Mouse (Mus musculus): Measurements from ENCODE around the gene Nphs1. TPM values are rescaled to one million over a fixed set of nuclear protein-coding genes. Genes with fewer than 3 reads are reported as not detected.

The Nphs1 gene
- polyA plus RNA-seq, 1 experiment, result 0.60 TPM

- no peaks in the 10 kb centered on the region for H3K36me3 ChIP-seq (ENCODE audit: control insufficient read depth, insufficient read depth)
- H3K27me3 ChIP-seq (ENCODE audit: control insufficient read depth, insufficient read depth, insufficient read length), result peaks cover 8% of the 10 kb centered on the region
- no peaks in the 10 kb centered on the region for H3K79me2 ChIP-seq (ENCODE audit: control insufficient read depth, insufficient read depth)
- TF ChIP-seq MYOG (IDR thresholded peaks at IDR 0.05; ENCODE audit: control insufficient read depth, extremely low read depth, insufficient read length) (no peak), CTCF (IDR thresholded peaks at IDR 0.05; ENCODE audit: control insufficient read depth, insufficient read depth, insufficient read length) (no peak), MAX (IDR thresholded peaks at IDR 0.05) (no peak), CEBPB (IDR thresholded peaks at IDR 0.05; ENCODE audit: low read depth) (no peak), USF1 (IDR thresholded peaks at IDR 0.05; ENCODE audit: low read depth) (no peak), FOSL1 (IDR thresholded peaks at IDR 0.05; ENCODE audit: insufficient read depth, low read length, poor library complexity, severe bottlenecking) (no peak)
- no peaks in the 10 kb centered on the region for H3K79me3 ChIP-seq (ENCODE audit: low read depth)
- no peak overlapping the region for H3ac ChIP-seq (ENCODE audit: control insufficient read depth, insufficient read length, low read depth)
- H3K4me3 ChIP-seq (ENCODE audit: insufficient read depth, poor library complexity, severe bottlenecking), result no peak overlapping the region
Measured at GRCm38 (mm10) chr7:30434238-30434637, 23.9 kb upstream of the Nphs1 start.

GRCm38 (mm10) chr7:30434701-30435100, 23.4 kb upstream of the Nphs1 start:
- Histone ChIP-seq H3K36me3 (ENCODE audit: control insufficient read depth, insufficient read depth) (no peaks in the 10 kb centered on the region), H3K79me2 (ENCODE audit: control insufficient read depth, insufficient read depth) (no peaks in the 10 kb centered on the region)
- TF ChIP-seq MYOG (IDR thresholded peaks at IDR 0.05; ENCODE audit: control insufficient read depth, extremely low read depth, insufficient read length), result no peak
- no peak for TF ChIP-seq MYOD1 (IDR thresholded peaks at IDR 0.05; ENCODE audit: control insufficient read depth, insufficient read length, low read depth)
- TF ChIP-seq CEBPB (IDR thresholded peaks at IDR 0.05; ENCODE audit: low read depth), result no peak
- TF ChIP-seq CTCF (IDR thresholded peaks at IDR 0.05; ENCODE audit: control insufficient read depth, insufficient read depth, insufficient read length), result no peak
- TF ChIP-seq FOSL1 (IDR thresholded peaks at IDR 0.05; ENCODE audit: insufficient read depth, low read length, poor library complexity, severe bottlenecking), result no peak
- TF ChIP-seq USF1 (IDR thresholded peaks at IDR 0.05; ENCODE audit: low read depth), result no peak
- no peak for TF ChIP-seq MAX (IDR thresholded peaks at IDR 0.05)

GRCm38 (mm10) chr7:30435156-30435555, 23.0 kb upstream of the Nphs1 start:
- no peaks in the 10 kb centered on the region for H3K36me3 ChIP-seq (ENCODE audit: control insufficient read depth, insufficient read depth)
- no peak for TF ChIP-seq MYOG (IDR thresholded peaks at IDR 0.05; ENCODE audit: control insufficient read depth, extremely low read depth, insufficient read length)
- no peak for TF ChIP-seq FOSL1 (IDR thresholded peaks at IDR 0.05; ENCODE audit: insufficient read depth, low read length, poor library complexity, severe bottlenecking)
- TF ChIP-seq MAX (IDR thresholded peaks at IDR 0.05), result no peak
- no peak for TF ChIP-seq CEBPB (IDR thresholded peaks at IDR 0.05; ENCODE audit: low read depth)
- no peak for TF ChIP-seq MYOD1 (IDR thresholded peaks at IDR 0.05; ENCODE audit: control insufficient read depth, insufficient read length, low read depth)
- TF ChIP-seq CTCF (IDR thresholded peaks at IDR 0.05; ENCODE audit: control insufficient read depth, insufficient read depth, insufficient read length), result no peak
- no peak for TF ChIP-seq USF1 (IDR thresholded peaks at IDR 0.05; ENCODE audit: low read depth)

More at GRCm38 (mm10) chr7:30434701-30435100, 23.4 kb upstream of the Nphs1 start:
- Histone ChIP-seq H3ac (ENCODE audit: control insufficient read depth, insufficient read length, low read depth) (no peak overlapping the region), H3K79me3 (ENCODE audit: low read depth) (no peaks in the 10 kb centered on the region), H3K4me3 (ENCODE audit: insufficient read depth, poor library complexity, severe bottlenecking) (no peak overlapping the region), H3K27me3 (ENCODE audit: control insufficient read depth, insufficient read depth, insufficient read length) (peaks cover 8% of the 10 kb centered on the region)

GRCm38 (mm10) chr7:30436879-30437278, 21.2 kb upstream of the Nphs1 start:
- H3K79me2 ChIP-seq (ENCODE audit: control insufficient read depth, insufficient read depth), result no peaks in the 10 kb centered on the region
- no peak for TF ChIP-seq USF1 (IDR thresholded peaks at IDR 0.05; ENCODE audit: low read depth)
- no peak for TF ChIP-seq CTCF (IDR thresholded peaks at IDR 0.05; ENCODE audit: control insufficient read depth, insufficient read depth, insufficient read length)
- no peak for TF ChIP-seq MAX (IDR thresholded peaks at IDR 0.05)
- TF ChIP-seq MYOG (IDR thresholded peaks at IDR 0.05; ENCODE audit: control insufficient read depth, extremely low read depth, insufficient read length), result no peak
- no peak for TF ChIP-seq CEBPB (IDR thresholded peaks at IDR 0.05; ENCODE audit: low read depth)
- no peak for TF ChIP-seq MYOD1 (IDR thresholded peaks at IDR 0.05; ENCODE audit: control insufficient read depth, insufficient read length, low read depth)
- H3K27me3 ChIP-seq (ENCODE audit: control insufficient read depth, insufficient read depth, insufficient read length), result peaks cover 8% of the 10 kb centered on the region
- no peaks in the 10 kb centered on the region for H3K36me3 ChIP-seq (ENCODE audit: control insufficient read depth, insufficient read depth)
- H3K4me3 ChIP-seq (ENCODE audit: insufficient read depth, poor library complexity, severe bottlenecking), result no peak overlapping the region
- H3ac ChIP-seq (ENCODE audit: control insufficient read depth, insufficient read length, low read depth), result no peak overlapping the region
- H3K79me3 ChIP-seq (ENCODE audit: low read depth), result no peaks in the 10 kb centered on the region

More at GRCm38 (mm10) chr7:30435156-30435555, 23.0 kb upstream of the Nphs1 start:
- H3ac ChIP-seq (ENCODE audit: control insufficient read depth, insufficient read length, low read depth), result no peak overlapping the region
- no peak overlapping the region for H3K4me3 ChIP-seq (ENCODE audit: insufficient read depth, poor library complexity, severe bottlenecking)
- no peaks in the 10 kb centered on the region for H3K79me2 ChIP-seq (ENCODE audit: control insufficient read depth, insufficient read depth)
- peaks cover 8% of the 10 kb centered on the region for H3K27me3 ChIP-seq (ENCODE audit: control insufficient read depth, insufficient read depth, insufficient read length)
- H3K79me3 ChIP-seq (ENCODE audit: low read depth), result no peaks in the 10 kb centered on the region

GRCm38 (mm10) chr7:30439734-30440133, 18.4 kb upstream of the Nphs1 start:
- Histone ChIP-seq H3K36me3 (ENCODE audit: control insufficient read depth, insufficient read depth) (no peaks in the 10 kb centered on the region), H3K79me2 (ENCODE audit: control insufficient read depth, insufficient read depth) (no peaks in the 10 kb centered on the region), H3K4me3 (ENCODE audit: insufficient read depth, poor library complexity, severe bottlenecking) (no peak overlapping the region), H3K27me3 (ENCODE audit: control insufficient read depth, insufficient read depth, insufficient read length) (peaks cover 20% of the 10 kb centered on the region), H3K79me3 (ENCODE audit: low read depth) (no peaks in the 10 kb centered on the region), H3ac (ENCODE audit: control insufficient read depth, insufficient read length, low read depth) (no peak overlapping the region)
- TF ChIP-seq FOSL1 (IDR thresholded peaks at IDR 0.05; ENCODE audit: insufficient read depth, low read length, poor library complexity, severe bottlenecking) (no peak), MAX (IDR thresholded peaks at IDR 0.05) (no peak), MYOG (IDR thresholded peaks at IDR 0.05; ENCODE audit: control insufficient read depth, extremely low read depth, insufficient read length) (no peak), MYOD1 (IDR thresholded peaks at IDR 0.05; ENCODE audit: control insufficient read depth, insufficient read length, low read depth) (no peak), USF1 (IDR thresholded peaks at IDR 0.05; ENCODE audit: low read depth) (no peak), CEBPB (IDR thresholded peaks at IDR 0.05; ENCODE audit: low read depth) (no peak)

GRCm38 (mm10) chr7:30440697-30441096, 17.4 kb upstream of the Nphs1 start:
- Histone ChIP-seq H3K79me2 (ENCODE audit: control insufficient read depth, insufficient read depth) (no peaks in the 10 kb centered on the region), H3K36me3 (ENCODE audit: control insufficient read depth, insufficient read depth) (no peaks in the 10 kb centered on the region), H3ac (ENCODE audit: control insufficient read depth, insufficient read length, low read depth) (no peak overlapping the region), H3K79me3 (ENCODE audit: low read depth) (no peaks in the 10 kb centered on the region), H3K27me3 (ENCODE audit: control insufficient read depth, insufficient read depth, insufficient read length) (peaks cover 27% of the 10 kb centered on the region), H3K4me3 (ENCODE audit: insufficient read depth, poor library complexity, severe bottlenecking) (no peak overlapping the region)
- TF ChIP-seq CEBPB (IDR thresholded peaks at IDR 0.05; ENCODE audit: low read depth) (no peak), MAX (IDR thresholded peaks at IDR 0.05) (no peak), MYOG (IDR thresholded peaks at IDR 0.05; ENCODE audit: control insufficient read depth, extremely low read depth, insufficient read length) (no peak), FOSL1 (IDR thresholded peaks at IDR 0.05; ENCODE audit: insufficient read depth, low read length, poor library complexity, severe bottlenecking) (no peak), CTCF (IDR thresholded peaks at IDR 0.05; ENCODE audit: control insufficient read depth, insufficient read depth, insufficient read length) (no peak), USF1 (IDR thresholded peaks at IDR 0.05; ENCODE audit: low read depth) (no peak), MYOD1 (IDR thresholded peaks at IDR 0.05; ENCODE audit: control insufficient read depth, insufficient read length, low read depth) (no peak)

All from C2C12 (cell line).